Mouse (Mus musculus) heart, embryonic 11.5 days (tissue): ENCODE measurements around the gene Dda1. TPM values are rescaled to one million over a fixed set of nuclear protein-coding genes. Genes with fewer than 3 reads are reported as not detected.

Source experiments
- ATAC-seq: fragments of 200-750 bp; cut with Nextera tagmentation; replicated peaks from 2 replicates; pipeline ENCODE4 v1.8.0; 2017; ENCODE audit warnings: moderate library complexity; ENCODE audit not compliant: insufficient number of reproducible peaks, low FRiP score, low TSS enrichment
- H3K27ac ChIP-seq: fragments of 300-500 bp; sonication (generic); 2 replicates; pipeline ENCODE4 v1.5.1; 2014; ENCODE audit warnings: mild to moderate bottlenecking, low read depth, low read length
- H3K27me3 ChIP-seq: fragments of 300-500 bp; sonication (generic); 2 replicates; pipeline ENCODE4 v1.6.1; 2014; ENCODE audit warnings: mild to moderate bottlenecking, low read length, mixed read lengths; ENCODE audit not compliant: control insufficient read depth, insufficient read depth
- H3K36me3 ChIP-seq: fragments of 300-500 bp; sonication (generic); 2 replicates; pipeline ENCODE4 v1.6.1; 2014; ENCODE audit warnings: mild to moderate bottlenecking, low read length, moderate library complexity, mixed read lengths; ENCODE audit not compliant: control insufficient read depth, insufficient read depth
- H3K4me1 ChIP-seq: fragments of 300-500 bp; sonication (generic); 2 replicates; pipeline ENCODE4 v1.6.1; 2014; ENCODE audit warnings: low read length; ENCODE audit not compliant: control insufficient read depth, insufficient read depth
- H3K4me2 ChIP-seq: fragments of 300-500 bp; sonication (generic); 2 replicates; pipeline ENCODE4 v1.6.1; 2014; ENCODE audit warnings: mild to moderate bottlenecking, moderate library complexity
- H3K4me3 ChIP-seq: fragments of 300-500 bp; sonication (generic); 2 replicates; pipeline ENCODE4 v1.5.1; 2014; ENCODE audit warnings: low read depth, low read length
- H3K9ac ChIP-seq: fragments of 300-500 bp; sonication (generic); 2 replicates; pipeline ENCODE4 v1.6.1; 2014; ENCODE audit warnings: mild to moderate bottlenecking, low read depth, low read length, moderate library complexity
- H3K9me3 ChIP-seq: fragments of 300-500 bp; sonication (generic); replicated peaks from 2 replicates; pipeline ENCODE4 v1.6.1; 2016; ENCODE audit warnings: low read length; ENCODE audit not compliant: control insufficient read depth
- WGBS: fragments of 180-500 bp; shearing (Covaris S2); extraction: QIAGEN DNeasy Blood & Tissue Kit; methylation state at CpG from one replicate; pipeline ENCODE4 v1.1.7; 2014; ENCODE audit not compliant: insufficient replicate concordance; 5-methylcytosine and 5-hydroxymethylcytosine counted together
- polyA plus RNA-seq: library from polyadenylated mRNA; unstranded; fragments of >200 nt; fragmentation: Nextera tagmentation; extraction: Ambion mirVana; gene quantifications from 2 replicates; pipeline ENCODE4 v1.2.1, GENCODE M21; 2014

The Dda1 gene
- polyA plus RNA-seq, 1 experiment from 2014 or later, result 95.9 TPM

GRCm38 (mm10) chr8:71454668-71455067 is 14.3 kb upstream of the Dda1 start:
- WGBS, result 62% methylated on average over 8 of the region's 8 CpGs
- no peaks in the 10 kb centered on the region for H3K9me3 ChIP-seq
- H3K9ac ChIP-seq, result no peak overlapping the region
- no peak for ATAC-seq
- peaks cover 7% of the 10 kb centered on the region; the same call in 1 of the 2 replicates for H3K27me3 ChIP-seq
- H3K36me3 ChIP-seq, result no peaks in the 10 kb centered on the region; the same call in 1 of the 2 replicates
- H3K4me3 ChIP-seq, result no peak overlapping the region
- no peaks in the 10 kb centered on the region for H3K4me1 ChIP-seq
- no peak overlapping the region for H3K4me2 ChIP-seq
- H3K27ac ChIP-seq, result no peak overlapping the region

- no peak overlapping the region for H3K27ac ChIP-seq
- H3K9me3 ChIP-seq, result no peaks in the 10 kb centered on the region
- no peaks in the 10 kb centered on the region for H3K4me1 ChIP-seq
- peaks cover 18% of the 10 kb centered on the region for H3K27me3 ChIP-seq
- no peak overlapping the region for H3K4me3 ChIP-seq
- peaks cover 7% of the 10 kb centered on the region for H3K36me3 ChIP-seq
- no peak overlapping the region for H3K9ac ChIP-seq
- ATAC-seq, result no peak; the same call in 1 of the 2 replicates
- peak overlapping the region; percentile 12; the same call in 1 of the 2 replicates for H3K4me2 ChIP-seq
- WGBS, result 37% methylated on average over 22 of the region's 22 CpGs
Measured at GRCm38 (mm10) chr8:71456906-71457305, 12.1 kb upstream of the Dda1 start.

- Histone ChIP-seq H3K9me3 (no peaks in the 10 kb centered on the region), H3K27ac (no peak overlapping the region), H3K36me3 (peaks cover 7% of the 10 kb centered on the region), H3K9ac (no peak overlapping the region), H3K27me3 (peaks cover 18% of the 10 kb centered on the region), H3K4me2 (no peak overlapping the region), H3K4me3 (no peak overlapping the region), H3K4me1 (peaks cover 3% of the 10 kb centered on the region; the same call in 1 of the 2 replicates)
- ATAC-seq, result no peak
- WGBS, result 72% methylated on average over 20 of the region's 20 CpGs
Measured at GRCm38 (mm10) chr8:71457659-71458270, 11.2 kb upstream of the Dda1 start.

- Histone ChIP-seq H3K27me3 (peaks cover 19% of the 10 kb centered on the region), H3K9ac (no peak overlapping the region), H3K36me3 (peaks cover 7% of the 10 kb centered on the region), H3K4me3 (no peak overlapping the region), H3K27ac (no peak overlapping the region), H3K4me2 (no peak overlapping the region), H3K4me1 (peaks cover 14% of the 10 kb centered on the region), H3K9me3 (no peaks in the 10 kb centered on the region)
- no peak for ATAC-seq
- 87% methylated on average over 6 of the region's 6 CpGs for WGBS
Measured at GRCm38 (mm10) chr8:71460716-71461115, 8.3 kb upstream of the Dda1 start.

- ATAC-seq, result no peak
- WGBS, result 58% methylated on average over 47 of the region's 47 CpGs
- Histone ChIP-seq H3K9me3 (no peaks in the 10 kb centered on the region), H3K27me3 (peaks cover 19% of the 10 kb centered on the region), H3K4me2 (no peak overlapping the region), H3K4me3 (no peak overlapping the region), H3K4me1 (peaks cover 16% of the 10 kb centered on the region), H3K9ac (no peak overlapping the region), H3K27ac (no peak overlapping the region), H3K36me3 (peaks cover 7% of the 10 kb centered on the region)
Measured at GRCm38 (mm10) chr8:71461152-71461840, 7.7 kb upstream of the Dda1 start.

GRCm38 (mm10) chr8:71462191-71462590 is 6.8 kb upstream of the Dda1 start:
- H3K4me2 ChIP-seq, result peak overlapping the region; percentile 90
- no peaks in the 10 kb centered on the region for H3K9me3 ChIP-seq
- H3K9ac ChIP-seq, result 0 out of 2 replicates have a peak overlapping the region, but pooled peaks have one; percentile 81
- H3K4me1 ChIP-seq, result peaks cover 16% of the 10 kb centered on the region
- peaks cover 7% of the 10 kb centered on the region for H3K36me3 ChIP-seq
- H3K27me3 ChIP-seq, result peaks cover 19% of the 10 kb centered on the region
- no peak for ATAC-seq
- H3K4me3 ChIP-seq, result no peak overlapping the region
- WGBS, result 62% methylated on average over 4 of the region's 4 CpGs
- no peak overlapping the region for H3K27ac ChIP-seq

- peak overlapping the region; percentile 90 for H3K4me2 ChIP-seq
- peaks cover 16% of the 10 kb centered on the region for H3K4me1 ChIP-seq
- ATAC-seq, result no peak
- no peak overlapping the region for H3K27ac ChIP-seq
- peaks cover 7% of the 10 kb centered on the region for H3K36me3 ChIP-seq
- no peaks in the 10 kb centered on the region for H3K9me3 ChIP-seq
- H3K27me3 ChIP-seq, result peaks cover 19% of the 10 kb centered on the region
- peak overlapping the region; percentile 83 for H3K4me3 ChIP-seq
- H3K9ac ChIP-seq, result peak overlapping the region; percentile 81
- 7% methylated on average over 16 of the region's 16 CpGs for WGBS
Measured at GRCm38 (mm10) chr8:71462786-71463185, 6.2 kb upstream of the Dda1 start.

GRCm38 (mm10) chr8:71463188-71464033 is 5.6 kb upstream of the Dda1 start, which contains the start of gene Abhd8:
TSS of gene Abhd8 (minus strand) at chr8:71463655.
- Histone ChIP-seq H3K4me3 (peak within 1 kb of the TSS; percentile 83), H3K27me3 (peaks cover 18% of the 10 kb centered on the region), H3K36me3 (peaks cover 7% of the 10 kb centered on the region), H3K9me3 (no peaks in the 10 kb centered on the region), H3K4me2 (peak within 1 kb of the TSS; percentile 90), H3K27ac (peak within 1 kb of the TSS; percentile 80), H3K9ac (peak within 1 kb of the TSS; percentile 81), H3K4me1 (peaks cover 16% of the 10 kb centered on the region)
- ATAC-seq, result peak; percentile 79
- under 1% methylated on average over 55 of the region's 55 CpGs for WGBS
